Mouse (Mus musculus) midbrain, embryonic 15.5 days (tissue): ENCODE measurements around the gene Rab37. TPM values are rescaled to one million over a fixed set of nuclear protein-coding genes. Genes with fewer than 3 reads are reported as not detected.
A peak's percentile ranks its signal among the peaks of the same experiment; 100 is the strongest.

Experiments used
- ATAC-seq: fragments of 200-750 bp; cut with Nextera tagmentation; replicated peaks from 2 replicates; pipeline ENCODE4 v1.8.0; 2017; ENCODE audit warnings: moderate TSS enrichment
- H3K27ac ChIP-seq: fragments of 300-500 bp; sonication (generic); 2 replicates; pipeline ENCODE4 v1.5.1; 2015; ENCODE audit warnings: mild to moderate bottlenecking, inconsistent platforms
- H3K27me3 ChIP-seq: fragments of 300-500 bp; sonication (generic); replicated peaks from 2 replicates; pipeline ENCODE4 v1.6.1; 2015; ENCODE audit warnings: inconsistent platforms
- H3K36me3 ChIP-seq: fragments of 300-500 bp; sonication (generic); replicated peaks from 2 replicates; pipeline ENCODE4 v1.6.1; 2015; ENCODE audit warnings: inconsistent platforms
- H3K4me1 ChIP-seq: fragments of 300-500 bp; sonication (generic); 2 replicates; pipeline ENCODE4 v1.6.1; 2015; ENCODE audit warnings: inconsistent platforms
- H3K4me2 ChIP-seq: fragments of 300-500 bp; sonication (generic); 2 replicates; pipeline ENCODE4 v1.6.1; 2015; ENCODE audit warnings: inconsistent platforms, mild to moderate bottlenecking, moderate library complexity
- H3K4me3 ChIP-seq: fragments of 300-500 bp; sonication (generic); 2 replicates; pipeline ENCODE4 v1.5.1; 2015; ENCODE audit warnings: mild to moderate bottlenecking, inconsistent platforms
- H3K9ac ChIP-seq: fragments of 300-500 bp; sonication (generic); 2 replicates; pipeline ENCODE4 v1.6.1; 2015; ENCODE audit warnings: mild to moderate bottlenecking, inconsistent platforms
- H3K9me3 ChIP-seq: fragments of 300-500 bp; sonication (generic); 2 replicates; pipeline ENCODE4 v1.6.1; 2016; ENCODE audit warnings: inconsistent platforms
- WGBS: fragments of 180-500 bp; shearing (Covaris S2); methylation state at CpG from one replicate; pipeline ENCODE4 v1.1.7; 2015; ENCODE audit warnings: mixed read lengths; 5-methylcytosine and 5-hydroxymethylcytosine counted together
- polyA plus RNA-seq: library from polyadenylated mRNA; unstranded; fragments of >200 nt; fragmentation: Nextera tagmentation; extraction: Ambion mirVana; gene quantifications from 2 replicates; pipeline ENCODE4 v1.2.1, GENCODE M21; 2015

Rab37 gene
- 0.49 and 1.1 TPM in 2 replicates for polyA plus RNA-seq

DNA sequence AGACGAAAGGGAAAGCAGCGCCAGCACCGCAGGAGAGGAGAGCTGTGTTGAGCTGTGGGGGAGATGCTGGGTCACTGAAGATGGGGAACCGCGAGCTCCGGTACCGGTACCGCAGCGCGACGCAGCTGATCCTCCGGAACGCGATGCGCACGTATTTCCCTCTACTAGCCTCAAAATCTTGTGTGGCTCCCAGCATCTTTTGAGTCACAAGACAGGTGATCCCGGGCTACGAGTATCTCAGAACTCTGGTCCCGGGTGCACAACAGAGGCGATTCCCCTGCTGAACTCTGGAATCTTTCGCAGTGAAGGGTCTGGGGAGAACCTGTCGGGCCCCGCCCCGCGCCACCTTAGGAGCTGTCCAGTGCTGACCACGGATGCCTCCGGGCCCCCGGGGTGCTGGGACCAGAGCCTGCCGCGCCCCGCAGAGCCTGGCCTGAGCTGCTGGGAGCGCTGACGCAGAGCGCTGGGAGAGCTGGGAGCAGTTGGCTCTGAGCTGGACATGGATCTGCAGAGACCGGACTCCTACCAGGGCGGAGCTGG is at the start of gene Rab37:
Gene Rab37, plus strand, starts transcription at position 70 of the 540 bp plus-strand sequence.
- H3K9ac ChIP-seq, result peak within 1 kb of the TSS; percentile 27; the same call in 1 of the 2 replicates
- under 1% methylated on average over 36 of the region's 36 CpGs for WGBS

DNA sequence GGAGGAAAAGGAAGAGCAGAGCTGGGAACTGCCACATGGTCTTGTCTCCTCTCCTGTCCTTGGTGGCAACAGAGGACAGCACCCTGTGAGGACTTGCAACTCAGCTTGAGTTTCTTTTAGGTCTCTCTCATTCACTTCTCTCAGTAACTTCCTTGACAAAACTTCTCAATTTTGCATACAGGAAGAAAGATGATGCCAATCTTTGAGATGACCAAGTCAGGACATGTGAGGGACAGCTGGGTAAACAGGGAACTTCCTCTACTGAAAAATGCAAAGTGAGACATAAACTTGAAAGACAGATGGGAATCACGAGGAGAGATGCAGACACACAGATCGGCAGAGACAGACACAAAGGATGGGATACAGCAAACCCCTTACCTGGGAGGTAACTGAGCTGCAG is 43.0 kb upstream of the Rab37 start, which contains the start of gene Cd300ld3:
Gene Cd300ld3, minus strand, starts transcription at position 151 of the 400 bp plus-strand sequence.
- WGBS, result 81% methylated on average over 2 of the region's 2 CpGs
- ATAC-seq, result no peak
- Histone ChIP-seq H3K9me3 (no peaks in the 10 kb centered on the region), H3K27me3 (0 out of 2 replicates have a peak, but pooled peaks cover 8% of the 10 kb centered on the region), H3K4me1 (no peaks in the 10 kb centered on the region), H3K9ac (no peak within 1 kb of the TSS), H3K4me3 (no peak within 1 kb of the TSS), H3K36me3 (no peaks in the 10 kb centered on the region), H3K27ac (no peak within 1 kb of the TSS), H3K4me2 (no peak within 1 kb of the TSS)

More for the DNA sequence above, at the start of gene Rab37:
- Histone ChIP-seq H3K9me3 (no peaks in the 10 kb centered on the region), H3K27ac (no peak within 1 kb of the TSS), H3K36me3 (no peaks in the 10 kb centered on the region), H3K4me1 (peaks cover 11% of the 10 kb centered on the region), H3K27me3 (peaks cover 25% of the 10 kb centered on the region), H3K4me3 (peak within 1 kb of the TSS; percentile 32), H3K4me2 (peak within 1 kb of the TSS; percentile 61)
- ATAC-seq, result no peak

DNA sequence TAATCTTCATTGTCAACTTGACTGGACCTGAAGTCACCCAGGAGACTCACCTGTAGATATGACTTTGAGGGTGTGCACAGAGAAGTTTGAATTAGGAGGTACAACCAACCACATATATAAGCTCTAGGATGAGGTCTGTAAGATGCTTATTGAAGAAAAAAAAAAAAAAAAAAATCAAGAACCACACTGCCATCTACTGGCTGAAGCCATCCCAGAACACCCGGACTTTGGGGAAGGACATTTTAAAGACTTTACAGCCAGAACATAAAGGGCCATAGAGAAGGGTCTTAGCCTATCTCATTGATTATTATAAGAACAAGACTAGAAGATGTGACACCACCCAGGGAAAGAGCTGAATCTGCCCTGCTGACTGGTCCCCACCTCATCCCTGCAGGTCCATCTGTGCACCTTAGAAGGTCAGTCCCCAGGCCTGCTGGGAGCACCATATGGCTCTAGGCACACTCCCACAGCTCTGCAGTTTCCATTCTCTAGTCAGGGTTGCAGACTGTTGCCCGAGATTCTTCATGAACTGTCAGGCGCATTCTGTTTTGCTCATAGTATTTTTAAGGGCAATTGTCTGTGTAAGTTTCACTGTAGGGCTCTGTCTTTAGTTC is 41.8 kb upstream of the Rab37 start:
- no peak for ATAC-seq
- Histone ChIP-seq H3K4me3 (no peak overlapping the region), H3K4me2 (no peak overlapping the region), H3K27ac (no peak overlapping the region), H3K4me1 (no peaks in the 10 kb centered on the region), H3K36me3 (no peaks in the 10 kb centered on the region), H3K9ac (no peak overlapping the region), H3K27me3 (0 out of 2 replicates have a peak, but pooled peaks cover 8% of the 10 kb centered on the region), H3K9me3 (no peaks in the 10 kb centered on the region)
- 48% methylated on average over 3 of the region's 3 CpGs for whole genome bisulfite sequencing

DNA sequence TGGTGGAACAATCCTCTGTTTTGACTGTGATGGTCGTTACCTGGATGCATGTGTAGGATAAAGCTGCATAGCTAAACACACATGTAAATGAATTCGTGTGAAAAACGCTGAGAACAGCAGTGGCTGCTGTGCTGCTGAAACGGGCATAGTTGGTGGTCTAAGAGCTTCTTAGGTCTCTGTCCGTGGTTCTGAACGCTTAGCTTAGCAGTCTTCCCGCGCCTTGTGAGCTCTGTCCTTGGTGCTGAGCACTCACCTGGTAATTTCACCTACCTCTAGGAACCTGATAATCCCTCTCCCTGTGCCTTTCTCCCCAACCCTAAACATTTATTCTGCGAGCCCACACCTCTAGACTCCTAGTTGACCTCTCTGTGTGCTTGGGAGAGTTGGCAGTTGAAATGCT is 39.0 kb upstream of the Rab37 start:
- Histone ChIP-seq H3K27me3 (0 out of 2 replicates have a peak, but pooled peaks cover 8% of the 10 kb centered on the region), H3K9ac (no peak overlapping the region), H3K4me3 (no peak overlapping the region), H3K4me2 (no peak overlapping the region), H3K27ac (no peak overlapping the region), H3K4me1 (no peaks in the 10 kb centered on the region), H3K36me3 (no peaks in the 10 kb centered on the region), H3K9me3 (no peaks in the 10 kb centered on the region)
- ATAC-seq, result no peak
- WGBS, result 6% methylated on average over 9 of the region's 9 CpGs

DNA sequence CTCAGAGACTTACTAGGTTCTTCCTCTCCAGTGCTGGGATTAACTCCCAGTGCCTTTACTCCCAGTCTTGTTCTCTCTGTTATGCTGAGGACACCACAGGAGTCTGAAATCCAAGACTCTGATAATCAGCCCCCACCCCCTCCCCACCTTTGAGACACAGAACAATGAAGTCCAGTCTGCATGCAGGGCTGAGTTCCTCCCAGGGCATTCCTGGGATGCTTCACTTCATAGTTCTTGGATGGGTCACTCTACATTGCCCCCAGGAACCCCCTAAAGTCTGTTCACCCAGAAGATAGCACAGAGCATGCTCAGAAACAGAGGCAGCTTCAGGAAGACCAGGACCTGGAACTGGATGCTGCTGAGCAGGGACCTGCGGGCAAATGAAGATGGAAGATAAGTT is 38.2 kb upstream of the Rab37 start:
- Histone ChIP-seq H3K27ac (no peak overlapping the region), H3K9ac (no peak overlapping the region), H3K36me3 (no peaks in the 10 kb centered on the region), H3K4me3 (no peak overlapping the region), H3K4me1 (no peaks in the 10 kb centered on the region), H3K9me3 (no peaks in the 10 kb centered on the region), H3K4me2 (no peak overlapping the region), H3K27me3 (0 out of 2 replicates have a peak, but pooled peaks cover 8% of the 10 kb centered on the region)
- 79% methylated on average over 1 of the region's 1 CpGs for WGBS
- no peak for ATAC-seq

DNA sequence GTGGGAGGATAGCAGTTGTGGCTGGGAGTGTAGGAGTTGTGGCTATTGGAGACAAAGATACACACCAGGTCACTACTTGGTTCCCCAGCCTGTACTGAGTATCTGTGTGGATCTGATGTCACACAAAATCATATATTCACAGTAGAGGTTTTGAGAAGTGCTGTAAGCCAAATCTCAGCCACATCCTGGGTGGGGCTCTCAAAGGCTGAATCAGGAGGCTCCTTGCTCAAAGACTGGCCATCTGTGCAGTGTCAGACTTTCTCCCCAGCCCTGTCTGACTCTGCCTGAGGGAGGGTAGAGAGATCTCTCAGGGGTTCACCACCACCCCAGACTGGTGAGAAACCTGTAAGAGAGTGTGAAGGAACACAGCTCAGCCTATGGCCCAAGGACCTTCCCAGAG is 36.7 kb upstream of the Rab37 start:
- no peak for ATAC-seq

DNA sequence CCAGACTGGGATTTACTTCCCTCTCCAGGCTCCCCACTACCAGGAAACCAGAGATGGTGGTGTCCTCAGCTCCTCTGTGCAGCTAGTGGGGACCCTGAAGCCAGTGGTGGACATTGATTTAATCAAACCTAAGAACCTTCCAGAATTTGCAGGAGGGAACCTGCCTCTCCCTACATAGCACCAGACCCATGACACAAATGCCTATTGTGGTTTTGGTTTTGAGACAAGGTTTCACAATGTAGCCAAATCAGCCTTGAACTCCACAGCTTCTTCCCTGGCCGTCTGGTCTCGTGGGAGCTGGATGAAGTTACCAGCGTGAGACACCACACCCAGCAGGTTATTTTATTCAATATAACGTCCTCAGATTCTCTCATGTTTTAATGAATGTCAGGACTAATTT is 32.5 kb upstream of the Rab37 start:
- Histone ChIP-seq H3K4me1 (no peaks in the 10 kb centered on the region), H3K4me2 (no peak overlapping the region), H3K27ac (no peak overlapping the region), H3K9me3 (no peaks in the 10 kb centered on the region), H3K36me3 (no peaks in the 10 kb centered on the region), H3K4me3 (no peak overlapping the region), H3K9ac (no peak overlapping the region), H3K27me3 (no peaks in the 10 kb centered on the region)
- ATAC-seq, result no peak
- WGBS, result 81% methylated on average over 4 of the region's 4 CpGs

More for the DNA sequence above, 36.7 kb upstream of the Rab37 start:
- no peaks in the 10 kb centered on the region for H3K36me3 ChIP-seq
- no peaks in the 10 kb centered on the region for H3K4me1 ChIP-seq
- H3K27me3 ChIP-seq, result 0 out of 2 replicates have a peak, but pooled peaks cover 8% of the 10 kb centered on the region
- H3K27ac ChIP-seq, result no peak overlapping the region
- H3K9me3 ChIP-seq, result no peaks in the 10 kb centered on the region
- no peak overlapping the region for H3K4me2 ChIP-seq
- H3K4me3 ChIP-seq, result no peak overlapping the region
- no peak overlapping the region for H3K9ac ChIP-seq

DNA sequence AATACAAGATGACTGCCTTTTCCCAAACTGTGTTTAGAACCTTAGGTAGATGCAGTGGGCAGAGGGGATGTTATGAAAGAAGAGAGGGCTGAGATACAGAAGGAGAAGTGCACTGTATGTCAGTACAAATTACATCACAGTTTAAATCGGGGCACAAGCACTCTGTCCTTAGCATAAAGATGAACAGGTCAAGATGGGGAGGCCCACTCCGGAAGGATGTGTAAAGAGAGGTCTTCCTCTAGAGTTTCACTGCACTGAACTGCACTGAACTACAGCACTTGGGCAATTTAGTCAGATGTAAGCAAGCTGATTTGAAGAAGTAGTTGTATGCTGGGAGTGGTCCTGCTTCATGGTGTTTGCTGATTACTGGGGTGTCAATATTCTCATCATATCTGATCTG is 31.4 kb upstream of the Rab37 start:
- Histone ChIP-seq H3K4me2 (no peak overlapping the region), H3K36me3 (no peaks in the 10 kb centered on the region), H3K4me3 (no peak overlapping the region), H3K27ac (no peak overlapping the region), H3K4me1 (no peaks in the 10 kb centered on the region), H3K9ac (no peak overlapping the region), H3K27me3 (no peaks in the 10 kb centered on the region), H3K9me3 (no peaks in the 10 kb centered on the region)
- no peak for ATAC-seq
- 87% methylated on average over 2 of the region's 2 CpGs for WGBS

DNA sequence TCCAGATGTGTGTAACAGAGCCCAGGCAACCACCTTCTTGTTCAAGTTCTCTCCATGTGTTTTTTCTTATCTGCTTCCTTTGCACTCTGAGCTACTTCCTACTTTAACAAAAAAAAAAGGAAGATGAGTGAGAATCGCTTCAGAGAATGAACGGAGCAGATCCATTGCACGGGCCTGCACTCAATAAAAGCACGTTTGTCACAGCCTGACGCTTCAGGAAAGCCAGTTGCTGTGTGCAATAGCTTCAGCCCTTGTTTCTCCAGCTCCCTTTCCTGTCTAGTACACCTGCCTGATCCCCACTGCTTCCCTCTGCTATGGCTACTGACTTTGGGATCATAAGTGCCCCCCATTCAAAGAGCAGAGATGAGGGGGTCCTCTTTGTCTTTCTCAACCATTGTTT is 29.2 kb upstream of the Rab37 start, which contains the start of gene Cd300e:
Gene Cd300e, minus strand, starts transcription at position 101 of the 400 bp plus-strand sequence.
- no peak for ATAC-seq
- H3K27me3 ChIP-seq, result no peaks in the 10 kb centered on the region
- WGBS, result 27% methylated on average over 5 of the region's 5 CpGs
- H3K4me3 ChIP-seq, result no peak within 1 kb of the TSS
- no peaks in the 10 kb centered on the region for H3K9me3 ChIP-seq
- no peak within 1 kb of the TSS for H3K4me2 ChIP-seq
- H3K9ac ChIP-seq, result no peak within 1 kb of the TSS
- H3K27ac ChIP-seq, result no peak within 1 kb of the TSS
- H3K4me1 ChIP-seq, result no peaks in the 10 kb centered on the region
- H3K36me3 ChIP-seq, result no peaks in the 10 kb centered on the region

DNA sequence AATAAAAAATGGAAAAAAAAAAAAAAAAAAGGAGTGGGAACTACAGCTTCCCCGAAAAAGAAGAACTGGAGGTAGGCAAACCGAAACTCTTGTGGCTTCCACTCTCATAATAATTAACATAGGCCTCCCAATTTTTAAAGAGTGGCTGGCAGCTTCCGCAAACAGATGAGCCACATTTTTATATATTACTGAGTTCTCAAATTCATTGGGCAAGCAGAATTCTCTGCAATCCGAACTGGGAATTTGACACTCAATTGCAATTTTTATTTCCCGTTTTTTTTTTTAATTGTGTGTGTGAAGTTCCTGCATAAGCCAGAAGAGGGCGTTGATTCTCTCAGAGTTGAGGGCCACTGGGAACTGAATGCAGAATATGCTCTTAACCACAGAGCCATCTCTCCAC is 24.5 kb upstream of the Rab37 start:
- no peak for ATAC-seq
- Histone ChIP-seq H3K4me3 (no peak overlapping the region), H3K27me3 (0 out of 2 replicates have a peak, but pooled peaks cover 3% of the 10 kb centered on the region), H3K36me3 (no peaks in the 10 kb centered on the region), H3K27ac (no peak overlapping the region), H3K9me3 (no peaks in the 10 kb centered on the region), H3K9ac (no peak overlapping the region), H3K4me2 (no peak overlapping the region), H3K4me1 (peaks cover 9% of the 10 kb centered on the region)
- 72% methylated on average over 6 of the region's 6 CpGs for WGBS

DNA sequence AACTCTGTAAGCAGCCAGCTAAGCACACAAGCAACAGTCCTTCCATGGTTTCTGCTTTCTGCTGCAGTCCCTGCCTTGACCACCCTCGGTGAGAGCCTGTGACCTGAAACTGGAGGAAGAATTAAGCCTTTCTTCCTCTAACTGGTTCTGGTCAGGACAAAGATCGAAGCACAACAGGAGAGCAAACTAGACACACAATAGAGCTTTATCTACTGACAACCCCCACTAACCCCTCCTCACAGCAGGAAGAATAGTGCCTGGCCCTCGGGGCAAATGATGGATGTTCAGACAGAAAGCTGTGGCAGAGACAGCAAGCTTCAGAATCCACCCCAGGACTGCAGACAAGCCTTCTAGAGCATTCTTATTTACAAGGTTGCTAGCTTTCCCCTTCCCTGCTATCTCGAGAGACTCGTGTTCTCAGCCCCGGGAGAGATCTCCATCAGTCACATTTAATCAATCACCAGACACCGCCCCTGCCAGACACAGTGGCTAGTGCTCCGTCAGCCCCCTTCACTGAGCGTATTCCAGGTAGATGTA is 20.1 kb upstream of the Rab37 start:
- WGBS, result 6% methylated on average over 9 of the region's 9 CpGs
- H3K4me1 ChIP-seq, result peaks cover 13% of the 10 kb centered on the region
- peak overlapping the region; percentile 28 for H3K4me2 ChIP-seq
- H3K9ac ChIP-seq, result no peak overlapping the region
- no peaks in the 10 kb centered on the region for H3K9me3 ChIP-seq
- no peak overlapping the region for H3K27ac ChIP-seq
- ATAC-seq, result no peak
- H3K4me3 ChIP-seq, result no peak overlapping the region
- no peaks in the 10 kb centered on the region for H3K36me3 ChIP-seq
- H3K27me3 ChIP-seq, result 0 out of 2 replicates have a peak, but pooled peaks cover 3% of the 10 kb centered on the region

DNA sequence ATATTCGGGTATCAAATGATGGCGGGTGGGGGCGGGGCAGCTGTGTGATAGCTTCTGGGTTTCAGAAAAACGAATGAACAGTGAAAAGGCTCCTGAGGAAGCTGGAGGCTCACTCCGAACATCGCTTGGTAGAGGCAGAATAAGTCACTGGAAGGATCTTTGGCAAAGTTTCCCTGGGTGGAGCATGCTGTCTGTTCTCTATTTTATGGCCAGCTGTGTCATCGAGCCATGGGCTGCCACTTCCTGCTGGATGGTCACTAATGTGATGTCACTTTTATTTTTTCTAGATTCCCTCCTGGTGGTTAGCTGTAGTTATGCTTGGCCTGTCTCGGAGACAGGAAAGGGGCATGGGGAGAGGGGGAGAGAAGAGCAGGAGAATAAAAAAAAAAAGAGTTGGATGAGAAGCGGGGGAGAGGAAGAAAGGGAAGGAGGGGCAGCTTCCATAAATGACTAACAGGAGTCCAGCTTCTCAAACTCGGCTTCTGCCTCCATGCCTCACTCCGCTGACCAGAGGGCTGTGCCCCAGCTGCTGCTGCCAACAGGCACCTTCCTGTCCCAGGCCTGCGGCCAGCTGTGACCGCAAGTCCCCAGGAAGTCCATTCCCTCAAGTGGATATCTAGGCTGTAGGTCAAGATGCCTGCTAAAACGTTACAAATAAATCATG is 19.5 kb upstream of the Rab37 start:
- 0 out of 2 replicates have a peak, but pooled peaks cover 6% of the 10 kb centered on the region for H3K27me3 ChIP-seq
- peak overlapping the region; percentile 28 for H3K4me2 ChIP-seq
- no peak overlapping the region for H3K9ac ChIP-seq
- no peak for ATAC-seq
- WGBS, result 17% methylated on average over 14 of the region's 14 CpGs
- 0 out of 2 replicates have a peak overlapping the region, but pooled peaks have one; percentile 21 for H3K27ac ChIP-seq
- no peaks in the 10 kb centered on the region for H3K36me3 ChIP-seq
- H3K4me1 ChIP-seq, result peaks cover 13% of the 10 kb centered on the region
- no peaks in the 10 kb centered on the region for H3K9me3 ChIP-seq
- no peak overlapping the region for H3K4me3 ChIP-seq
